Mouse (Mus musculus) common myeloid progenitor, adult 5-6 weeks (primary cell): ENCODE results near the gene Pcnx4. TPM values are rescaled to one million over a fixed set of nuclear protein-coding genes. Genes with fewer than 3 reads are reported as not detected.
"Not testable (repeated sequence)": the region's sequence is repeated elsewhere in the genome, so short reads cannot be mapped to it uniquely, and the experiment has no call there.

Experiments used
- ATAC-seq: replicated peaks from 2 replicates; pipeline ENCODE4 v1.8.0; 2016; ENCODE audit warnings: low read depth, mild to moderate bottlenecking, moderate TSS enrichment, inconsistent platforms; ENCODE audit not compliant: poor library complexity, severe bottlenecking
- total RNA-seq: library from RNA; stranded (forward); fragments of 200-1000, 187-1606 nt; gene quantifications from 2 replicates; pipeline ENCODE4 v1.2.3, GENCODE M21; 2017

Pcnx4 gene
- total RNA-seq, 1 experiment from 2014 or later = 3.4 TPM

DNA sequence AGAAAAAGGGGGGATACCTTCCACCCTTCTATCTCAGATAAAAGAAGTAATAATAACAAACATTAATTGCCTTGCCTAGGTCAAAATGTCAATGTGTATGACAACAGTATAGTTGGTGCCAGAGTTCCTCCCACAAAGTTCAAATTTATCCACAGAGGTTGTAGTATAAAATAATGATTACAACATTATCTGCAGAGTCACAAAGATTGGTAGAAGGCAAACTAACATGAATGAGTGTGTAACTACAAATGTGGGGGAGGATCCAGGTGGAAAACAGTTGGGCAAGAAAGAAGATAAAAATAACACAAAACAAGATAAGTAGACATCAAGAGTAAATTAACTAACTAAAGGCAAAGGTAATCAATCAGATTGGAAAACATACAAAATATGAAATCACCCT lies 56.8 kb downstream of the Pcnx4 start:
- no peak for ATAC-seq

DNA sequence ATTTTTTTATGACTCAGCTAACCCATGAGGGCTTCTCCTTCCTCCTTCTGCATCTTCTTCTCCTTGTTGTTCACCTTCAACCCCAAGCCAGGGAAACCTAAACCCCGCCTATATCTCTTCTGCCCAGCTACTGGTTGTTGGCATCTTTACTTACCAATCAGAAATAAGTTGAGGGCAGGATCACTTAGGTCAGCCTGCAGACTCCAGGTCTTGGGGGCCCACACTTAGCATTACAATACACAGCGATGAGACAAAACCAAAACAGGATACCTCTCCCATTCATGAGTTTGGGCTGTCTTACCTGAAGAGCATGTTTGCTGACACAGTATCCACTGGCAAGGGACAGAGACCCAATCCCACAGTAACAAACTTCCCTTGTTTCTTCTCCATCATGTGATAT lies 57.8 kb downstream of the Pcnx4 start:
- no peak for ATAC-seq

DNA sequence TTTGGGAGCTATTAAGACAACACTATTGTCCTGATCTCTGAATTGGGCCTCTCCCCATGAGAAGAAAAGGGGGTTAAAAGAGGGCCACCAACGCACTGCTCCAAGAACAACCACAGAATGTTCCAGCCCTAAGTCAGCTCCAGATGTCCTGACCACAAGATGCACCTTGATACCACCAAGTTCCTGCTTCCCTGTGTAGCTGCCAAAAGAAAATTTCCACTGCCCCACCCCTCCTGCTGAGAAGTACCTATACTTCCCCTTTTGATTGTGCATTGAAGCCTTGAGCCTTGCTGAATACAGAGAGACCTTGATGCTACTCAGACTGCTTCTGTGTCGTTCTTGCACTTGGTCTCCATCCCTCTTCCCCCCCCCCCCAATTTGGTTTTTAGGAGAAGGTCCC lies 62.5 kb downstream of the Pcnx4 start:
- ATAC-seq = not testable (repeated sequence)

DNA sequence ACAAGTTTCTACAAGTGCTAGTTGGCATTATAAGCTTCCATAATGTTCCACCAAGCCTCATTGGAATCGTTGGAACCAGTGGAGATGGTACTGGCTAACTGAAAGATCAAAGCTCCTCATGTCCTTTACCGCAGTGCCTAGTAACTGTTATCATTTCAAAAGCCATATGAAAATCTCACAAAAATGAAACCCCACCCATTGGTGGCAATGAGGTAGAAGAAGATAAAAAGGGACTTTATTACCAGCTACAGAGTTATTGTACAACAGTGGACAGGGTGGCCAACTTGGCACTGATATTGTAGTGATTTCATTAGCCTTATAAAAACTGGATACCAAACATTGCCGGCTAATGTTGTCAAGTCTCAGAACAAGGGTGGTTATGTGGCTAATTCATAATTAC lies 75.9 kb downstream of the Pcnx4 start:
- ATAC-seq = no peak

DNA sequence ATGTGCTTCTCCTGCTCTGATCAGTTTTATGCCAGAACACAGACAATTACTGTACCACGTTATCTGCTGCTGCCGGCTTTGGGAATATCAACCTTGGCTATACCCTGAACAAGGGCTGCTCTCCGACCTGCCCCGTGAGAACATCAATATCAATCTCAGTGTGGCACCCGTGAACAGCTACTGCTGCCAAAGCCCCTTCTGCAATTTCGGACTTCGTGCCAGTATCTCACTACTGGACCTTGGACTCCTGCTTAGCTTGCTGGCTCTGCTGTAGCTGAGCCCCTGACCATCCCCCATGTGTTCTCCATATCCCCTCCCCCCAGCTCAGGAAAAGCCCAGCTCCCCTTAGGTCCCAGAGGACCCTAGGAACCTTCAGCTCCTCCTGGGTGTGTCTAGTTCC lies 84.7 kb downstream of the Pcnx4 start:
- no peak for ATAC-seq

DNA sequence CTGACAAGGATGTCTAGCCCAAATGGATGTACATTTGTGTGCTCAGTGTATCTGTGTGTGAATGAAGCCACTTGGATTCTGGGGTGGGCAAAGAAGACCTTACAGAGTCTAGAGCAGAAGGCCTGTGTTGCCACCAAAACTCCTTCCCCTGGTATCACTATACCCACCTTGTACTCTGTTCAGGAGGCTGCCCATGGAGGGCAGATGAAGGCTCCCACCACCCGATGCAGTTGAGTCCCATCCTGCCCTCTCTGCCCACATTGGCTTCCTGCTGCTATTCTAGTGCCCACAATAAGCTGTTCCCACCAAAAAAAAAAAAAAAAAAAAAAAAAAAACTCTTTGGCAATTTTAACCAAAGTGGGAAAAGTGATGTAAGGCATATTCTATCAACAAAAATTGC lies 85.3 kb downstream of the Pcnx4 start:
- ATAC-seq = peak; percentile 31; the same call in 1 of the 2 replicates

DNA sequence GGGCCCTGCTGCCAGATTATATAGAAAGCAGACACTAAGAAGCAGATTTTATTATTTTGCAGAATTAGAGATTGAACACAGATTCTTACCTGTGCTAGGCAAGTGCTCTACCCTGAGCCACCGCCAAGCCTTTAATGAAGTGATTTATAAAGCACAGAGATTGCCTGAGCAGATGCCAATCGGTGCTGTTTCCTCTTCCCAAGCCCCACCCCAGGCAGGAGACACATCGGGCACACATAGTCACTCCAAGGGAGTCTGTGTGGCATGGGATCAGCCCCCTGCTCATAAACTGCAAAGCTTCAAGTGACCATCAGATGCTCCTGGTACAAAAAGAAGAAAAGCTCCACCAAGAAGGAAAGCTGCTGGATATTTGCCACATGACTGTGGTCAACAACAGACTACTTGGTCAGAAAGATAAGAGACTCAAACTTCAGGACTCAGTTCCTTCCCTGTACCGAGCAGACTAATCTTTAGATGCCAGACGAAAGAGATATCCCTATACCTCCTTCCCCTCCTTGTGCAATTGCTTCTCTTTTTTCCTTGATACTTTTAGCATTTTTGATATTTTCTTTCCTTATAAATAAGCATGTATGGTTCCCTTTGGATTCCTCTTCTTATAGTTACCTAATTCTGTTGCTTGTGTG lies 86.8 kb downstream of the Pcnx4 start:
- peak; percentile 92 for ATAC-seq

DNA sequence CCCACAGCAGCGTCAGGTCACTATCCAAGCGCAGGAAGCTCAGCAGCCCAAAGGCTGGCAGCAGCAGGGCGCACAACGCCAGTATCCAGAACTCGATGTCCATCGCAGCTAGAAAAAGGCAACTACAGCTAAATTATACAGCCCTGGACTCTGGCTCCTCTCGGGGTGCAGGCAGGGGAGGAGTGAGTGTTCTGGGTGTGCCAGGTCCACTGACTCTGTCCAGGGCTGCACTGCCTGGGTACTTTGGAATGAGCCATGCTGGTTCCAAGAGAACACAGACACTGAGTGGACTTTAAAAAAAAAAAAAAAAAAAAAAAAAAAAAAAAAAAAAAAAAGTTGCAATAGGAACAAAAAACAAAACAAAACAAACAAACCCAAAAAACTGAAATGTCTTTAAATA lies 92.6 kb downstream of the Pcnx4 start:
- no peak for ATAC-seq

Other genes starting within 250 kb of the Pcnx4 start
- not detected in 2 replicates for gene Rtn1, start 127.3 kb upstream of the Pcnx4 start, total RNA-seq
- gene Lrrc9, start 94.5 kb upstream of the Pcnx4 start, total RNA-seq = 1.6 and 2.1 TPM in 2 replicates
- gene Gm4756, start 113.3 kb downstream of the Pcnx4 start, total RNA-seq = not detected in 2 replicates
- 23.2 and 29.0 TPM in 2 replicates for gene Dhrs7, start 128.5 kb downstream of the Pcnx4 start, total RNA-seq
- 99.2 and 105 TPM in 2 replicates for gene Ppm1a, start 221.1 kb downstream of the Pcnx4 start, total RNA-seq